Mouse (Mus musculus) left cerebral cortex, adult 11 months (tissue): ENCODE measurements around the gene Adam15.

Experiments used
- DNase-seq: peaks from one replicate; pipeline ENCODE4 v3.0.0; 2022; ENCODE audit warnings: low spot score

Gene Adam15

GRCm38 (mm10) chr3:89383651-89384255 lies 34.0 kb upstream of the Adam15 start:
- no peak for DNase-seq

- DNase-seq: no peak
Observed at GRCm38 (mm10) chr3:89382950-89383349, 33.2 kb upstream of the Adam15 start.

DNA sequence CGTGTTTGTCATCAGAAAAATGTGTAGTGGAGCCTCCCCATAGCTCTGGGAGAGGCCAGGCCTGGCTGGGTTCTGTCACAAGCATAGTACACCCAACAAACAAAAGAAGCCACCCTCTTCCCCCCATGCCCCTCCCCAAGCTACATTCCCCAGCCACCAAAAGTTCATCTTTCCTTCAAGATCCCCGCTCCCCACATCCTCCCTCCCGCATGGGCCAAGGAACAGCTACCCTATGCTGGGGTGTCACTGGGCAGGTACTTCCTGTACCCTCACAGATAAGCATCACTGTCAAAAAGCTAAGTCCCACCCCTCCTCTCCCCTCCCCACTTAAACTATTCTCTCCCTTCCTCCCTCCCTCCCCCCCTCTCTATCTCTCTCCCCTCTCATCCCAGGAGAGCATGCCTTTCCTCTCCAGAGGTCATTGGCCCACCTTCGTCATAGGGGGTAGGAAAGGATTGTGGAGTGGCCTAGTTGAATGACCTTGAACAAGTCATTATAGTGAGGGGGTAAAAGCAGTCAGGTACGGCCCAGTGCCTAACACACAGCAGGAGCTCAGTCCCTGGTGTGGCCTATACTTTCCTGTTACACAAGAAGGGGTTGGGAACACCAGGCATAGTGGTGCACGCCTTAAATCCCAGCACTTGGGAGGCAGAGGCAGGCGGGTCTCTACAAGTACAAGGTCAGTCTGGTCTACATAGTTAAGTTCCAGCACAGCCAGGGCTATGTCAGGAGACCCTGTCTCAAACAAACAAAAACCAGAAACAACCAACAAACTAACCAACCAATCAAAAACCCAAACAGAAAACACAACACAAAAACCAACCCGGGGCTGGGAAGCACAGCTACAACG lies 32.5 kb upstream of the Adam15 start:
- DNase-seq: no peak

DNA sequence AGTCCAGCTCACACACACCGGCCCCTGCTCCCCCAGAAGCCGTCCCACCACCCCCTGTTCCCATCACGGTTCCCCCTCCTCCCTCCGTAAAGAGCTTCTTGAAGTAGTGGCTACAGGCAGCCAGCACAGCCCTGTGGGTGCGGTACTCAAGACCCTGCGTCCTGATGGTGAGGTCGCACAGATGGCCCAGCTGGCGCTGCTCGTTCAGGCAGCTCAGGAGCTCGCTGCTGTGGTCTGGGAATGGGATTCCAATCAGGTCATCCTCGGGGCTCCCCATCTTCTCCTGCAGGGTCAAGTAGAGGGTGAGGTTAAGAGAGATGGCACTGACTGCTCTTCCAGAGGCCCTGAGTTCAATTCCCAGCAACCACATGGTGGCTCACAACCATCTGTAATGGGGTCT lies 31.4 kb upstream of the Adam15 start:
- DNase-seq: no peak

DNA sequence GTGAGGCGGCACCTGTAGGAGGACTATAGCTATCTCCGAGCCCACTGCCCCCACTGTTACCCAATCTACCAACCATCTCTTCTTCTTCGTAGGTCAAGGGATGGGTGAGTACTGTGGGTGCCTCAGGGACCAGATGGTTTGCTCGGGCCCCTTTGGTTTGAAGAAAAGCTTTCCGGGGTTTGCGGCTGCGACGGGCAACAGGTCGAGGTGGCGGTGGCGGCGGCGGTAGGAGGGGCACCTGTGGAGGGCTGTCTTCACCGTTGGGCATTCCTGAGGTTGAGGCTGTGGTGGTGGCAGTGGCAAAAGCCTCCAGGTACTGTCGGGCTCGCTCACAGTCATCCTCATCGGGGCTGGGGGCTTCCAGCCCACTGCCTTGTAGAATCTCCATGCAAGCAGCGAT lies 30.9 kb upstream of the Adam15 start:
- DNase-seq: no peak

DNA sequence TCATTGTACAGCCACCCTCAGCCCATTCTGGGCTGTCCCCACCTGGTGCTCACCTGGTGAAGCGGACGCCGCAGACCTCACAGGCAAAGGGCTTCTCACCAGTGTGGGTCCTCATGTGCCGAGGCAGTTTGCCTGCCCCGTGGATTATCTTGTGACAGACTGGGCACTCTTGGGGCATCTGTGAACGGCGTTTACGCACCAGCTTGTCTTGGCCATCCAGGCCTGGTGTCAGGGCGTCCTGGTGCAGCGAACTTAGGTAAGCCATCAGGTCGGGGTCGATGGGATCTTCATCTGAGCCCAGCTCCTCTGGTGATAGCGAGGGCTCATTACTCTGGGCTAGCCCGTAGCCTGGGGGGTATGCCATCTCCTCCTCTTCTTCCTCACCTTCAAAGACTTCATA lies 30.5 kb upstream of the Adam15 start:
- no peak for DNase-seq

DNA sequence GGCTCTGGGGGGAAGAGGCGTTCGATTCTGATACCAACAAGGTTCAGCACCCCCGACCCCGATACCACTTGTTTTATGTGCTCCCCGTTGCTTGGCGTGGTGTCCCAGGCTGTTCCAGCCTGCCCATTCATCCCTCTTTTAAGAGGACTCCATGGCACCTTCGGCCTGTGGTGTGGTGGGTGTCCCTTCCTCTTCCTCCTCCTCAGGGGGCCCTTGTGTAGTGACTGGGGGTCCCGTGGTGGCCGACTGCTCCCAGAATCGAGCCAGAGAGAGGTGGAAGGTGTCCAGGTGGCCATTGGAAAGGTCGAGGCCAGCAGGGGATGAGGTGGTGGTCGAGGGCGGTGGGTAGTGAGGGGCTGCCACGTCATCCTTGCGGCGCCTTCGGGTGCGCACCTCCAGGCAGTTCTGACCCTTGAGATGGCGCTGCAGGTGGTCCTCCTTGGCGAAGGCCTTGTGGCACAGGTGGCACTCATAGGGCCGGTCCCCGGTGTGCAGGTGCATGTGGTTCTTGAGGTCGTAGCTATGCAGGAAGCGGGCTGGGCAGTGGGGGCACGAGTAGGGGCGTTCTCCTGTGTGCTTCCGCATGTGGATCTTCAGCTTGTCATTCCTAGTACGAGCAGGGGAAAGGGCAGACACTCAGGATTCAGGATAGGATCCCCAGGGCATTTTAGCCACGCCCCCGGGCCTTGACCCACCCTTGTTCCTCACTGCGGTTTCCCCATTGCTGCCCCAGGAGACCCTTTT lies 29.8 kb upstream of the Adam15 start:
- no peak for DNase-seq

DNA sequence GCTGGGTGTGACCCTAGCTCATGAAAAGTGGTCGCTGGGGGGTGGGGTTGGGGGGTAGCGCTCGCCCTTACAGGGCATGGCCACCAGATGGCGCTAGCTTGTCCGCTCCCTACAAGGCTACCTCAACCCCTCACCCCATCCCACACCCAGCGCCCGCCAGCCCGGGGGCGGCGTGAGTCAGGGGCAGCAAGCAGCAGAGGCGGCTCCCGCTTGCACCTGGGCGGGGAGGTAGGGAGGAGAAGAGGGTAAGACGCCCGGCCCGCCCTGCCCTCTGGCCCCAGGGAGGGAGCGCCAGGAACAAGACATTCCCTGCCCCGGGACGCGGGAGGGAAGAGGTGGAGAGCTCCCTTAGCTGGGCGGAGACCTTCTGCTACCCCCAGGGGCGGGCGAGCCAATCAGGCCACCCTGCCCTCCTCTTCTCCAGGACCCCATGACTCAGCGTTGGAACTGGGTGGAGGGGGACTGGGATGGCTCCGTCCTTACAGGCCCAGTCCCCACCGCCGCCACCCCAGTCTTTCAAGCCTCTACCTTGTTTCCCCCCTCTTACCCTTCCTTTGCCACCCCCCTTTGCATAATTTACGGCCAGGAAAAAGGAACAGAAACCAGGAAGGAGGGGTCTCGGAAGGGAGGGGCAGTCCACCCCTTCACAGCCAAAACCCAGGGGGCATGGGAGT lies 28.7 kb upstream of the Adam15 start:
- no peak for DNase-seq

GRCm38 (mm10) chr3:89377831-89378230 lies 28.0 kb upstream of the Adam15 start:
- no peak for DNase-seq

DNA sequence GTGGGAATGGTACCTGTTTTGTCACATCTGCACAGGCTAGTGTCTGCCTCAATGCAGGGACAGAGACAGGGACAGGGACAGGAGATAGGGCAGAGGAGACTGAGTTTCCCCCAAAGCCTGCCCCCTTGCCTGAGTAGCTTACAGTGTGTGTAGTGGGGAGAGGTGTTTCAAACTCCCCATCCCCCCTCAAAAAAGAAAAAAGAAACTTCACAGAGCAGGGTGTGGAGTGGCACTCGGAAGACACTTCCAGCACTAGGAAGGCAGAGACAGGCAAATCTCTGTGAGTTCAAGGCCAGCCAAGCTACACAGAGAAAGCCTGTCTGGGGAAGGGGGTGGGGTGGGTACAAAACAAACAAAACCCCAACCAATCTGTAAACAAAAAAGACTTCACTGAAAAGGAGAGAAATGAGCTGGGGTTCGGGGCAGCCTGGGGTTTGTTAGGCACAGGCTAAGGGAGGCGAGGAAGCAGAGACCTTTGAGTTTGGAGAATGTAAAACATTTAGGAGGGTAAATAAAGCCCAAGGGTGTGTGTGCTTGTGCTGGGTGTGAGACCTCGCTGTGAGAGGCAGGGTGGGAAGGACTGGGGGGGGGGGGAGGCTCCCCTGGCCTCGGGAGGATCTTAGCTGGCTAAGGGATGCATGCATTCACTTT lies 23.9 kb upstream of the Adam15 start:
- DNase-seq: no peak

DNA sequence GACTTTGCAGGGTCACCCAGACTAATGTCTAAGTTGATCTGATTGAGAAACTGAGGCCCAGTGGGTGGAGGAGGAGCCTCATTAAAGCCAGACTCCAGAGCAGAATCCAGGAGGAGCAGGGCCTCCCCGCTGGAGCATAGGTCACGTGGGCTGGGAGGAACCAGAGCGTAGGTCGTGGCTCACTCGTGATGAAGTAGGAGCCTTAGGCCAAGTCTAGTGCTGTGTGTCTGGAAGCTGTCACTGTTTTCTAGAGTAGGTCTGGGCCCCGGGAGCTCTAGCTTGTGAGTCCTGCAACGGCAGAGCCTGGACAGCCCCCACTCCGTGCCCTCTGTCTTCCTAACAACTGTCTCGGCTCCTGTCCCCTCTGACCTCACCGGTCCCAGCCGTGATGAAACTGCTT lies 17.5 kb upstream of the Adam15 start:
- DNase-seq: no peak

- DNase-seq: no peak
Observed at GRCm38 (mm10) chr3:89365486-89366414, 16.0 kb upstream of the Adam15 start.

DNA sequence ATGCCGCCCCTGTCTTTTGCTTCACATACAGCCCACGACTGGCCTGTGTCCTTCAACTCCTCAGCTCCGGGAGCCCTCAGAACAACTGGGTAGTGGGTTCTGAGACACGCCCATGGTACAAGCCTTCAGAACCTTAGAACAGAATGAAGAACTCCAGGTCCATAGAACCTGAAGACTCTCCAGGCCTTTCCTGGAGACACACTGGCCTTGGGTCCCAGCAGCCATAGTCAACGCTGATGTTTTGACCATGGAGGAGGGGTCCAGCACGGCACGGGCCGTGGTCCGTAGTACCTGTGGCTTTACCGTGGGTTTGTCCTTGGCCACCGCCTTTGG lies 15.3 kb upstream of the Adam15 start, which contains the start of gene Dcst1:
Gene Dcst1 (minus strand): TSS at position 101 of the 333 bp plus-strand sequence.
- no peak for DNase-seq

DNA sequence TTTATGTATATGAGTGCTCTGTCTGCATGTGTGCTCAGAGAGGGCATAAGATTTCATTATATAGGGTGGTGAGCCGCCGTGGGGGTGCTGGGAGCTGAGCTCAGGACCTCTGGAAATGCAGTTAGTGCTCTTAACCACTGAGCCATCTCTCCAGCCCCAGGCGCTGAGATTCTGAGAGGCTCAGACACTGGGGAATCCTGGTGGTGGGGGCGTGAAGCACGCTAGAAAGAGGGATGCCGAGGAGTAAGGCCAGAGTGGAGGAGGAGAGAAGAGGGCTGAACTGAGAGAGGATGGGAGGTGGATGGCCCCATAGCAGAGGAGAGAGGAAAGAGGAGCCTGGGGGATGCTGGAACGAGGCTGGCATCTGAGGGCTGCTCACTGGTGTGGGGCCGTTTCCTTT lies 14.8 kb upstream of the Adam15 start:
- no peak for DNase-seq

DNA sequence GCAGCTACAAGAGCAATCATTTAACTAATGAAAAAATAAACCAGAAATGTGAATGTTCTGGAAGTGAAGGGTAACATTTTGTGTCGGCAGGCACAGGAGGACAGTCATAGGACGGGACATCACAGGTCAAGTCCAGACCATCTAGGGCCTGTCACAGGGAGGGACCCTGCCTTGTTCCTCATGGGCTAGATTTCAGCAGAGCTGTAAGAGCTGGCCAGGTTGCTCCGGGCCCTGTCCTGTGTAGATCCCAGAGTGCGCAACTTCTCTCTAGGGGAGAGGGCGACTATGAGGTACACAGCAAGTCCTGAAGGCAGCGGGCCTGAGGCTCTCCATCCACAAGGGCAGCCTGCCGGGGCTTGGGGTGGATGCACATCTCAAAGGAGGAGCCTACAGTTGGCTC lies 11.9 kb upstream of the Adam15 start, which contains the start of gene Dcst2:
Gene Dcst2 (plus strand): TSS at position 301 of the 400 bp plus-strand sequence.
- DNase-seq: no peak

- DNase-seq: no peak
Observed at GRCm38 (mm10) chr3:89360237-89360636, 10.4 kb upstream of the Adam15 start.

GRCm38 (mm10) chr3:89359630-89360029 lies 9.8 kb upstream of the Adam15 start:
- no peak for DNase-seq

DNA sequence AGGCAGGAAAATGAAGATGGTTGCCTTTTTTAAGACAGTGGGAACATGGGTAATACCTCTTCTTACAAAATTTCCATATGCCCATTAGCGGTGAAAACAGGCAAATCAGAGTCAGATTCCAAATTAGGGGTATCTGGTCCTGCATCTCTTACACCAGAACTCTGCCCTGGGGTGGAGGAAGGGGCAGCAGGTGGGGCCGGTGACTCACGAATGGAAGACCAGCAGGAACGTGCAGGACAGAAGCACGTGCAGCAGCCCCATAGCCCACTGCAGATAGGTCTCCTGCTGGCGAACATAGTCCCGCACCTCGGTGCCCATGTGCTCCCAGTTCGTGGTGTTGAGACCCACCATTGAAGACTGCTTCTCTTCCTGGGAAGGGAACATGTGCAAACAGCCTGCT lies 6.2 kb upstream of the Adam15 start:
- no peak for DNase-seq

DNA sequence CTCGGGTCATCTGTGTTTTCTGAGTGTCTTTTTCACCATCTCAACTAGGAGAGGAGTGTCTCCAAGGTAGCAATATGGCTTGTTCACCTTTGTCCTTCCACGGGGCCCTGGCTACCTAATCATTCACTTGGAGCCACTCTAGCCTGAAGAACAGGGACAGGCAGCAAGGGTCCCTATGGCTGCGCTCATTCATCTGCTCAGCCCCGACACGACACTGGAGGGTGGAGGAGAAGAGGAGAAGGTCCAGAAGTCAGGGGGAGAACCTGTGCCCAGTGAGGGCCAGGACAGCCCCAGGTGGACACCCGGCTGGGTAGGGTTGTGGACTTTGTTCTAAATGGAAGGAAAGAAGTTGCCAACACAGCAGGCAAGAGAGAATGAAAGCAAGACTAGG lies 5.7 kb upstream of the Adam15 start:
- DNase-seq: no peak

DNA sequence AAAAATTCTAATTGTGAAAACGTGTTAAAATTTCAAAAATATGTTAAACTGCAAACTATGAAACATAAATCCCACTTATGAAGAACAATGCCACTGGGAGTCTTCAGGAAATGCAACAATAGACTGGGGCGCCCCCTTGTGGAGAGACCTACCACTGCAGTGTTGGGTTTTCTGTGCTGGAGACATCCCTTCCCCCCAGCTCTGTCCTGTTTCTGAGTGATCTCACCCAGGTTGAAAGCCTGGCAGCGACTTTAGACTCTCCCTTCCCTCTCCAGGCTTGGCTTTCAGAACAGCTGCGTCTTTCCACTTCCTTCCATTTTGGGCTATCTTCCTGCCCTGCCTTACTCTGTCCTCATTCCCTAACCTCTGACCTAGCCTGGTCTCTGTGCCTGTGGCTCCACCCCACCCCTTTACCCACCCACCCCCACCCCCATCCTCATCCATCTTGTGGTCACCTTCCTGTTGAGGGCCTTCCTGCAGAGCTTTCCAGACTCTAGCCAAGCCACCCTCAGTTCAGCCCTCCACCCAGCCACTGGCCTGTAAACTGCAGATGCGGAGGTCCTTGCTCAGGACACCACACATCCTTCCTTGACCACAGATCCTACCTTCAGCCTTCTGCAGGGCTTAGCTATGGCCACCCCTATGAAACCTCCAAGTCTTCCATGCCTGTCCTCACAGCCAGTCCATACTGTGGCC lies 5.2 kb upstream of the Adam15 start:
- DNase-seq: peak; percentile 83
